In the genomic region with DNA sequence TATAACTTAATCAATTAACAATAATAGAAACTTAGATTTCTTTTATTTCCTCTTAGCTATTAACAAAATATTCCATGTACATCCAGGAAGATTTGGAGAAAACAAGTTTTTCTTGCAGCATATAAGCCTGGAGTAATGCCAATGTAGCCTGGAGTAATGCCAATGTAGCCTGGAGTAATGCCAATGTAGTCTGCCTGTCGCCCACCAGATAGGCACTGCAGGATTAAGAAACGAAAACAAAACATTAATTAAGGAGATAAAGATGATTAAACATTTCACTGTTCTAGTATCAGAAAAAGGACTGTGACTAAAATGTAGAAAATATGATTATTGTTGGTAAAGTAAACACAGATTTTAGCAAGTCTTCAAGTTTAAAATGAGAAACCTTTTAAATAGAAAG, we compare ENCODE assay signal across 15 mouse cellular contexts. TPM values are rescaled to one million over a fixed set of nuclear protein-coding genes. Genes with fewer than 3 reads are reported as not detected.
DNase-seq lines count a peak whose midpoint lies in the region; ATAC-seq lines count a peak whose summit lies in the region.
"Had no signal": no experiment of that assay in that cellular context is flagged by ENCODE, and none has a peak within 500 bp of the region (broad histone marks: within the 10 kb centered on the region; RNA-seq: fewer than 3 reads in every experiment).

No protein-coding gene starts in this region.

- H3K9ac ChIP-seq in midbrain, embryonic 14.5 days (replicated peaks; ENCODE audit: low read length): no peak overlapping the region
- H3K9ac ChIP-seq in midbrain, embryonic 15.5 days: no peak overlapping the region
- H3K9ac ChIP-seq: hindbrain, embryonic 12.5 days; liver, embryonic 14.5 days; neural tube, embryonic 12.5 days had no signal

- no peak overlapping the region for H3K4me3 ChIP-seq in midbrain, embryonic 14.5 days (replicated peaks; ENCODE audit: low read depth, low read length)
- H3K4me3 ChIP-seq in midbrain, embryonic 15.5 days: no peak overlapping the region
- H3K4me3 ChIP-seq: hindbrain, embryonic 12.5 days; neural tube, embryonic 12.5 days had no signal

- no peaks in the 10 kb centered on the region for H3K27me3 ChIP-seq in midbrain, embryonic 14.5 days (ENCODE audit: control insufficient read depth, insufficient read depth, low read length)
- H3K27me3 ChIP-seq in midbrain, embryonic 15.5 days (replicated peaks): no peaks in the 10 kb centered on the region
- H3K27me3 ChIP-seq: hindbrain, embryonic 12.5 days; neural tube, embryonic 12.5 days had no signal

- WGBS in midbrain, embryonic 14.5 days: 42% methylated on average over 2 of the region's 2 CpGs
- WGBS in midbrain, embryonic 15.5 days: 39% methylated on average over 2 of the region's 2 CpGs

- H3K4me2 ChIP-seq in midbrain, embryonic 14.5 days (ENCODE audit: low read length): no peak overlapping the region
- H3K4me2 ChIP-seq in midbrain, embryonic 15.5 days: no peak overlapping the region
- H3K4me2 ChIP-seq: heart, embryonic 11.5 days; hindbrain, embryonic 12.5 days; neural tube, embryonic 12.5 days had no signal

- peak; percentile 50 for DNase-seq in adrenal gland, postnatal 10 days
- DNase-seq in adrenal gland, adult 18-20 months (ENCODE audit: low spot score in 2 of 2): no peak
- DNase-seq in kidney, postnatal 10 days: peak; percentile 48
- no peak for DNase-seq in kidney, adult 18-20 months
- DNase-seq in midbrain, embryonic 14.5 days: peak; percentile 62
- DNase-seq in right cerebral cortex, postnatal 4 days: peak; percentile 19
- no peak for DNase-seq in thymus, postnatal 14 days
- DNase-seq: embryo, embryonic 11 days had no signal

- ATAC-seq in midbrain, embryonic 14.5 days (ENCODE audit: low FRiP score, low TSS enrichment): no peak
- no peak for ATAC-seq in midbrain, embryonic 15.5 days (replicated peaks)

- no peak overlapping the region for H3K27ac ChIP-seq in midbrain, embryonic 14.5 days (replicated peaks; ENCODE audit: low read depth, low read length)
- no peak overlapping the region for H3K27ac ChIP-seq in midbrain, embryonic 15.5 days
- H3K27ac ChIP-seq: hindbrain, embryonic 12.5 days; kidney, postnatal 0 days; liver, embryonic 14.5 days; neural tube, embryonic 12.5 days had no signal

- no peaks in the 10 kb centered on the region for H3K36me3 ChIP-seq in midbrain, embryonic 14.5 days (ENCODE audit: control insufficient read depth, insufficient read depth, low read length)
- no peaks in the 10 kb centered on the region for H3K36me3 ChIP-seq in midbrain, embryonic 15.5 days (replicated peaks)
- H3K36me3 ChIP-seq: hindbrain, embryonic 12.5 days; neural tube, embryonic 12.5 days had no signal

- H3K9me3 ChIP-seq in midbrain, embryonic 14.5 days (ENCODE audit: control insufficient read depth, low read length): no peaks in the 10 kb centered on the region
- H3K9me3 ChIP-seq in midbrain, embryonic 15.5 days: no peaks in the 10 kb centered on the region
- H3K9me3 ChIP-seq: hindbrain, embryonic 12.5 days; neural tube, embryonic 12.5 days had no signal

- no peaks in the 10 kb centered on the region for H3K4me1 ChIP-seq in midbrain, embryonic 14.5 days (ENCODE audit: control insufficient read depth, insufficient read depth, low read length)
- H3K4me1 ChIP-seq in midbrain, embryonic 15.5 days: no peaks in the 10 kb centered on the region
- H3K4me1 ChIP-seq: hindbrain, embryonic 12.5 days; neural tube, embryonic 12.5 days had no signal

RNA-seq across cellular contexts. Expression of a gene that starts 49.4 kb away (rescaled TPM):
- not detected for total RNA-seq in adrenal gland, postnatal 10 days (2021)
- under 1 TPM in 1 of 2 experiments, not detected in 1; 0.17 TPM for total RNA-seq in adrenal gland, adult 18-20 months (2021)
- polyA plus RNA-seq in midbrain, embryonic 14.5 days (2014; fragmentation: Nextera tagmentation; extraction: Ambion mirVana): 0.07 and 0.08 TPM in 2 replicates
- polyA plus RNA-seq in midbrain, embryonic 15.5 days (2015; fragmentation: Nextera tagmentation; extraction: Ambion mirVana): 0.04 and 0.06 TPM in 2 replicates
- total RNA-seq: gastrocnemius, adult 8-10 months had no signal
- polyA plus RNA-seq: heart, embryonic 11.5 days; hindbrain, embryonic 12.5 days; kidney, postnatal 0 days; neural tube, embryonic 12.5 days had no signal

Comparison
In these comparisons a context has a peak if more than half of its experiments do, and no peak if none do; other contexts are left out.
1. DNase-seq: peak in adrenal gland, postnatal 10 days (single experiment), kidney, postnatal 10 days (single experiment), midbrain, embryonic 14.5 days (single experiment) and right cerebral cortex, postnatal 4 days (single experiment); none in adrenal gland, adult 18-20 months (0 of 2), kidney, adult 18-20 months (single experiment) and thymus, postnatal 14 days (single experiment).